Mouse (Mus musculus): Measurements from ENCODE around the gene Dmwd.

- TF ChIP-seq CTCF (IDR thresholded peaks at IDR 0.05; ENCODE audit: control insufficient read depth, insufficient read depth, low read length) (peak; percentile 41), POLR2A (IDR thresholded peaks at IDR 0.05; ENCODE audit: borderline replicate concordance, control insufficient read depth, low read depth, low read length) (no peak)
Measured at GRCm38 (mm10) chr7:19054047-19054776, 21.8 kb upstream of the Dmwd start, which contains the start of gene Rsph6a.
